Mouse (Mus musculus) limb, embryonic 14.5 days (tissue): ENCODE measurements around the gene Tiam1. TPM values are rescaled to one million over a fixed set of nuclear protein-coding genes. Genes with fewer than 3 reads are reported as not detected.

ENCODE experiments used
- ATAC-seq: fragments of 200-750 bp; cut with Nextera tagmentation; 2 replicates; pipeline ENCODE4 v1.8.0; 2017; ENCODE audit warnings: low read depth, moderate number of reproducible peaks, moderate TSS enrichment; ENCODE audit not compliant: low FRiP score
- DNase-seq: peaks from one replicate; pipeline ENCODE4 v3.0.0-alpha.2; 2015; ENCODE audit warnings: low spot score
- H3K27ac ChIP-seq: fragments of 300-500 bp; sonication (generic); replicated peaks from 2 replicates; pipeline ENCODE4 v1.5.1; 2014; ENCODE audit warnings: low read depth, mild to moderate bottlenecking, low read length, moderate library complexity, mixed read lengths
- H3K27me3 ChIP-seq: fragments of 300-500 bp; sonication (generic); 2 replicates; pipeline ENCODE4 v1.6.1; 2014; ENCODE audit warnings: low read length, mixed read lengths; ENCODE audit not compliant: control insufficient read depth, insufficient read depth
- H3K36me3 ChIP-seq: fragments of 300-500 bp; sonication (generic); 2 replicates; pipeline ENCODE4 v1.6.1; 2014; ENCODE audit warnings: mild to moderate bottlenecking, low read length, moderate library complexity, mixed read lengths; ENCODE audit not compliant: control insufficient read depth, insufficient read depth
- H3K4me1 ChIP-seq: fragments of 300-500 bp; sonication (generic); 2 replicates; pipeline ENCODE4 v1.6.1; 2014; ENCODE audit warnings: antibody characterized with exemption, low read length, mixed read lengths; ENCODE audit not compliant: control insufficient read depth, insufficient read depth
- H3K4me2 ChIP-seq: fragments of 300-500 bp; sonication (generic); replicated peaks from 2 replicates; pipeline ENCODE4 v1.6.1; 2014; ENCODE audit warnings: low read depth, mild to moderate bottlenecking, low read length, moderate library complexity; ENCODE audit not compliant: severe bottlenecking
- H3K4me3 ChIP-seq: fragments of 300-500 bp; sonication (generic); replicated peaks from 2 replicates; pipeline ENCODE4 v1.5.1; 2014; ENCODE audit warnings: low read length
- H3K9ac ChIP-seq: fragments of 300-500 bp; sonication (generic); 2 replicates; pipeline ENCODE4 v1.6.1; 2014; ENCODE audit warnings: mild to moderate bottlenecking, low read depth, low read length, moderate library complexity; ENCODE audit not compliant: severe bottlenecking
- H3K9me3 ChIP-seq: fragments of 300-500 bp; sonication (generic); 2 replicates; pipeline ENCODE4 v1.6.1; 2016; ENCODE audit warnings: low read length; ENCODE audit not compliant: control insufficient read depth
- POLR2A ChIP-seq: fragments of 200-500 bp; IDR thresholded peaks from 2 replicates; pipeline ENCODE4 v1.8.0; 2012; ENCODE audit warnings: inconsistent platforms, mild to moderate bottlenecking, moderate library complexity, borderline replicate concordance; ENCODE audit not compliant: insufficient read depth, insufficient read length; ENCODE audit errors: extremely low read depth
- WGBS: fragments of 180-500 bp; shearing (Covaris S2); extraction: QIAGEN DNeasy Blood & Tissue Kit; methylation state at CpG from one replicate; pipeline ENCODE4 v1.1.7; 2014; 5-methylcytosine and 5-hydroxymethylcytosine counted together
- polyA plus RNA-seq, 2 experiments: library from polyadenylated mRNA; depleted of rRNA in 1 of 2; stranded (reverse) in 1 of 2; unstranded in 1 of 2; fragments of >200 nt; fragmentation: Nextera tagmentation in 1 of 2; extraction: Ambion mirVana in 1 of 2; gene quantifications; 2 replicates each; pipeline versions ENCODE4 v1.2.1 to v1.2.3; 2012 to 2014

Tiam1 gene
- polyA plus RNA-seq, 2 experiments, result 22.4 to 54.9 TPM

DNA sequence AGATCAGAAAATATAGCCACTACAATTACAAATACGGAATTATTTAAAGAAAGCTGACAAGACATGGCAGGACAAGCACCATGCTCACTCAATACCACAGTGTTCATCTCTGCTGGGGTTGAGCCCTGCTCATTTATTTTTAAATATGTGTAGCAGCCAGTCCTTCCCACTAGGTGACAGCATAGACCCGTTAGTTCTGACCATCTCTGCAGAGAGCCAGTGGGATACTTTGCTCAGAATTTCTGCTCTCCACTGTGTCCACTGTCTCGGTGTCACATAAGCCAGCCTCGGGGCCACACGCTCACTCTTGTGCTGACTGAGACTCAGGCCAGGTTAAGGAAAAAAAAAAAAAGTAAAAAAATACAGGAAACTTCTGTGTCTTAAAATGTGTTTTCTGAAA, 299.0 kb downstream of the Tiam1 start:
- TF ChIP-seq POLR2A, result no peak
- ATAC-seq (peak; percentile 84), DNase-seq (peak; percentile 50)
- H3K27me3 ChIP-seq, result no peaks in the 10 kb centered on the region
- H3K27ac ChIP-seq, result no peak overlapping the region
- no peak overlapping the region for H3K4me3 ChIP-seq
- H3K9ac ChIP-seq, result no peak overlapping the region
- no peaks in the 10 kb centered on the region; the same call in 1 of the 2 replicates for H3K4me1 ChIP-seq
- 48% methylated on average over 5 of the region's 5 CpGs for WGBS
- H3K9me3 ChIP-seq, result no peaks in the 10 kb centered on the region
- H3K36me3 ChIP-seq, result peaks cover 25% of the 10 kb centered on the region
- H3K4me2 ChIP-seq, result no peak overlapping the region

DNA sequence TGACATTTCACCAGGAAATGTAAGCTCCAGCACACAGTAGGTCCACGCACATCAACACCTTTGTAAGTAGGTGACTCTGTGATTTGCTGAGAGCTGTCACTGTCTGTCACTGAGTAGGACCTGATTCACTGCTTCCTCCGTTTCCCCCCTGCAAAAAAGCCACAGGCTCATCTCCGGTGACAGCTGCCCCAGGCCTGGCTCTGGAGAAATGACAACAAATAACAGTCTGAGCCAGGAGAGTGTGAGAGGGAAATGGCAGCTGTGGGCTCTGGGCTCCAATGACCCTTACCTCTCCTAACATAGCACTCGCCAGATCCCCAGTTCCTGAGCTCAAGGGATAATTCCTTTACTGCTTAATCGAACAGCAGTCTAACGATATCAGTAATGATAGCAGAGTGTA, 301.7 kb downstream of the Tiam1 start:
- no peak for ATAC-seq
- Histone ChIP-seq H3K27ac (no peak overlapping the region), H3K9ac (no peak overlapping the region), H3K4me3 (no peak overlapping the region), H3K36me3 (peaks cover 13% of the 10 kb centered on the region), H3K4me1 (no peaks in the 10 kb centered on the region; the same call in 1 of the 2 replicates), H3K4me2 (no peak overlapping the region), H3K27me3 (no peaks in the 10 kb centered on the region), H3K9me3 (no peaks in the 10 kb centered on the region)
- no peak for TF ChIP-seq POLR2A
- 63% methylated on average over 6 of the region's 6 CpGs for WGBS
- DNase-seq, result no peak

DNA sequence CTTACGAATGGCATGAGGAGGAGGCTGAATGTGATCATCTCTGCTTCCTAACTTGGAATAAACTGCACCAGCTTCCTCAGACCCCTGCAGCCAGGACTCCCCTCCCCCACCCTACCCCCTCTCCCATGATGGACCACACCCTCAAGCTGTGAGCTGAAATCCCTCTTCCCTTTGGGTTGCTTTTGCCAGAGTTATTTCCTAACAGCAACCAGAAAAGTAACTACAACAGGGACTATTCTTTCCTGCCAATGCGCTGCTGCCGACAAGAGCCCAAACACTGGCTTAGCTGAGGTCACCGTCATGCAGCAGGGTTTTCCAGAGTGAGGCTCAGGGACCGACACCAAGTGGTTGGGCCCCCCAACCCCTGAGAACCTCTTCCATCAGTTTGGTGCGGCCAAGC, 303.2 kb downstream of the Tiam1 start:
- no peak for ATAC-seq
- no peak for TF ChIP-seq POLR2A
- no peak overlapping the region for H3K4me3 ChIP-seq

DNA sequence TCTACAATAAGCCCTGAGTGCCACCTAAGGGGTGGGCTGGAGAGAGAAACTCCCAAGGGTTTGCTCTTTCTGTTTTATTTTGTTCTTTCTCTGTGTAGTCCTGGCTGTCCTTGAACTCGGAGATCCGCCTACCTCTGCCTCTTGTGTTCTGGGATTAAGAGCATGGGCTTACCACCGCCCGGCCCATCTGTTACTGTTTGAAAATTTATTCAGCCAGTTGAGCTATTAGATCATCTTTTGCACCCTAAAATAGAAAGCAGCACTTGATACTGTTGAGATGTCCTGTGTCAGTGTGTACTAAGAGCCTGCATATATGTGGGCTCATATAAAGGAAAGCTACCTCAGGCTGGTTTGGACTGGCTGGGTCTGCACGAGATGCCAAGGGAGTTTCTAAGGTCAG, 303.7 kb downstream of the Tiam1 start:
- TF ChIP-seq POLR2A, result no peak
- H3K9me3 ChIP-seq, result no peaks in the 10 kb centered on the region
- no peaks in the 10 kb centered on the region; the same call in 1 of the 2 replicates for H3K4me1 ChIP-seq
- H3K9ac ChIP-seq, result no peak overlapping the region
- H3K27ac ChIP-seq, result no peak overlapping the region
- H3K4me3 ChIP-seq, result no peak overlapping the region
- ATAC-seq (no peak), DNase-seq (no peak)
- no peaks in the 10 kb centered on the region for H3K27me3 ChIP-seq
- WGBS, result 90% methylated on average over 5 of the region's 5 CpGs
- H3K4me2 ChIP-seq, result no peak overlapping the region
- peaks cover 16% of the 10 kb centered on the region for H3K36me3 ChIP-seq

More for the DNA sequence above, 303.2 kb downstream of the Tiam1 start:
- no peak for DNase-seq
- Histone ChIP-seq H3K4me2 (no peak overlapping the region), H3K36me3 (peaks cover 12% of the 10 kb centered on the region), H3K9me3 (no peaks in the 10 kb centered on the region), H3K4me1 (no peaks in the 10 kb centered on the region; the same call in 1 of the 2 replicates), H3K9ac (no peak overlapping the region), H3K27ac (no peak overlapping the region), H3K27me3 (no peaks in the 10 kb centered on the region)
- 89% methylated on average over 6 of the region's 6 CpGs for WGBS

DNA sequence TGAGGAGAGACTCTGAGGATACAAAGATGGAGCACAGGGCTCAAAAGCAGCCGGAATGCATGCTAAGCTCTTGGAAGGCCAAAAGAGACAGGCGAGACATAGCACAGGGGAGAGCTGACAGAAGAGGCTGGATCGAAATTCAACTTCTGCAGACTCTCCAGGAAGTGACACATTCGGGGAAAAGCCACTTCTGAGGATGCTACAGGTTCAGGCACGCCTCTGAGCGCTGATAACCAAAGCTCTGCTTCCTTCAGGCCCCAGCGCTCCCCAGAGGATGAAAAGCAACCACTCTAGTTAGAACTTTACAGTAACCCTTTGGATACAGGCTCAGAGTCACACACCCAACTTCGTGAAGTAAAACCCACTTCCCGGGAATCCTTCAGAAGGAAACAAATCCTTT, 306.5 kb downstream of the Tiam1 start:
- Histone ChIP-seq H3K4me3 (no peak overlapping the region), H3K9me3 (no peaks in the 10 kb centered on the region), H3K27ac (no peak overlapping the region), H3K27me3 (no peaks in the 10 kb centered on the region), H3K9ac (no peak overlapping the region), H3K4me1 (no peaks in the 10 kb centered on the region), H3K4me2 (no peak overlapping the region), H3K36me3 (peaks cover 23% of the 10 kb centered on the region)
- ATAC-seq, result no peak
- no peak for TF ChIP-seq POLR2A
- DNase-seq, result peak; percentile 43
- 72% methylated on average over 9 of the region's 9 CpGs for WGBS

DNA sequence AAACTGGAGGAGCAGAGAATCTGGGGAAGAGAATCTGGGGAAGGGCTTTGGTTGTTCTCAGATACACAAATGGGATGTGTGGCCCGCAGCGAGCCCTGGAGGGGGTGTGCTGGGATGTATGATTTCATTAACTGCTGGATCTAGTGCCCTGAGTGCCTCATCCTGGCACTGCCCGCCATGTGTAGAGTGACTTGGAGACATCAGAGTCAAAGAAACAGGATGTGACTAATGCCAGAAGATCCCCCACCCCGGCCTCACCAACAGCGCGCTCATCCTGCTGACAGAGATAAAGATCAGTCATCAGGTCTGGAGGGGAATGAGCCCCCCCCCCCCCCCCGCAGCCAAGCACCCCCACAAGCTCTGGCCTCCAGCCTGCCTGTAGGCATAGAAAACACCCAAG, 308.0 kb downstream of the Tiam1 start:
- Histone ChIP-seq H3K36me3 (peaks cover 23% of the 10 kb centered on the region), H3K9me3 (no peaks in the 10 kb centered on the region), H3K27ac (no peak overlapping the region), H3K4me2 (no peak overlapping the region), H3K27me3 (no peaks in the 10 kb centered on the region), H3K4me3 (no peak overlapping the region), H3K4me1 (no peaks in the 10 kb centered on the region), H3K9ac (no peak overlapping the region)
- no peak for TF ChIP-seq POLR2A
- WGBS, result 74% methylated on average over 7 of the region's 7 CpGs
- DNase-seq (no peak), ATAC-seq (no peak)
